In genomic region chr17:56761077-56761476, GRCm38 (mm10) we compare ENCODE assay signal across 15 mouse cellular contexts. TPM values are rescaled to one million over a fixed set of nuclear protein-coding genes. Genes with fewer than 3 reads are reported as not detected.
A peak's percentile ranks its signal among the peaks of the same experiment; 100 is the strongest.
DNase-seq lines count a peak whose midpoint lies in the region; ATAC-seq lines count a peak whose summit lies in the region.
"Had no signal": no experiment of that assay in that cellular context is flagged by ENCODE, and none has a peak within 500 bp of the region (broad histone marks: within the 10 kb centered on the region; RNA-seq: fewer than 3 reads in every experiment).

No protein-coding gene starts in this region.

- H3K4me2 ChIP-seq in hindbrain, embryonic 11.5 days (replicated peaks; ENCODE audit: low read depth, low read length), result no peak overlapping the region
- peak overlapping the region; percentile 9; the same call in 1 of the 2 replicates for H3K4me2 ChIP-seq in neural tube, embryonic 12.5 days (replicated peaks)

- peak overlapping the region; percentile 91; the same call in 1 of the 2 replicates for H3K27ac ChIP-seq in hindbrain, embryonic 10.5 days
- H3K27ac ChIP-seq in hindbrain, embryonic 11.5 days (ENCODE audit: low read depth, low read length), result no peak overlapping the region
- H3K27ac ChIP-seq in neural tube, embryonic 12.5 days, result no peak overlapping the region

- H3K36me3 ChIP-seq in hindbrain, embryonic 10.5 days, result no peaks in the 10 kb centered on the region
- H3K36me3 ChIP-seq in hindbrain, embryonic 11.5 days (ENCODE audit: control insufficient read depth, insufficient read depth, low read length), result no peaks in the 10 kb centered on the region
- H3K36me3 ChIP-seq in neural tube, embryonic 12.5 days, result no peaks in the 10 kb centered on the region
- H3K36me3 ChIP-seq: embryonic facial prominence, embryonic 13.5 days had no signal

- ATAC-seq in hindbrain, embryonic 11.5 days (ENCODE audit: low FRiP score), result no peak
- ATAC-seq in neural tube, embryonic 12.5 days (ENCODE audit: low FRiP score, low read depth), result no peak

- peak overlapping the region; percentile 64; the same call in 1 of the 2 replicates for H3K4me3 ChIP-seq in hindbrain, embryonic 10.5 days
- no peak overlapping the region for H3K4me3 ChIP-seq in hindbrain, embryonic 11.5 days (ENCODE audit: low read depth, low read length)
- H3K4me3 ChIP-seq in neural tube, embryonic 12.5 days, result no peak overlapping the region

- no peak overlapping the region for H3K9ac ChIP-seq in hindbrain, embryonic 11.5 days (ENCODE audit: low read depth, low read length)
- no peak overlapping the region for H3K9ac ChIP-seq in neural tube, embryonic 12.5 days

- DNase-seq in cerebellum, adult 11 months, result peak; percentile 51
- DNase-seq in cerebellum, postnatal 4 days (ENCODE audit: low spot score in 2 of 2), result no peak
- DNase-seq in hindbrain, embryonic 10.5 days (ENCODE audit: low spot score), result no peak
- DNase-seq in hindbrain, embryonic 11.5 days (ENCODE audit: low spot score), result no peak
- DNase-seq in neural tube, embryonic 10.5 days (ENCODE audit: extremely low spot score, low spot score), result no peak
- DNase-seq in layer of hippocampus, adult 11-12 months (ENCODE audit: low spot score), result no peak
- no peak for DNase-seq in adipocyte (ENCODE audit: low spot score)
- DNase-seq: heart, adult 18-20 months; kidney, adult 8-10 months; layer of hippocampus, postnatal 36 days; lung, postnatal 14 days; right cerebral cortex, postnatal 25 days; thymus, postnatal 14 days had no signal

- peaks cover 62% of the 10 kb centered on the region for H3K4me1 ChIP-seq in hindbrain, embryonic 10.5 days (replicated peaks)
- peaks cover 9% of the 10 kb centered on the region for H3K4me1 ChIP-seq in hindbrain, embryonic 11.5 days (replicated peaks; ENCODE audit: control insufficient read depth, insufficient read depth, low read length)
- peaks cover 39% of the 10 kb centered on the region for H3K4me1 ChIP-seq in neural tube, embryonic 12.5 days

- peaks cover 4% of the 10 kb centered on the region; the same call in 1 of the 2 replicates for H3K9me3 ChIP-seq in hindbrain, embryonic 10.5 days
- H3K9me3 ChIP-seq in hindbrain, embryonic 11.5 days (ENCODE audit: control insufficient read depth, low read length), result no peaks in the 10 kb centered on the region
- no peaks in the 10 kb centered on the region for H3K9me3 ChIP-seq in neural tube, embryonic 12.5 days
- H3K9me3 ChIP-seq: embryonic facial prominence, embryonic 13.5 days had no signal

- H3K27me3 ChIP-seq in hindbrain, embryonic 10.5 days (ENCODE audit: insufficient read depth, poor library complexity, severe bottlenecking), result peaks cover 56% of the 10 kb centered on the region
- H3K27me3 ChIP-seq in hindbrain, embryonic 11.5 days (ENCODE audit: control insufficient read depth, insufficient read depth, low read length), result peaks cover 15% of the 10 kb centered on the region
- H3K27me3 ChIP-seq in neural tube, embryonic 12.5 days (replicated peaks), result peaks cover 41% of the 10 kb centered on the region

- 69% methylated on average over 3 of the region's 3 CpGs for WGBS in hindbrain, embryonic 10.5 days
- 59% methylated on average over 3 of the region's 3 CpGs for WGBS in hindbrain, embryonic 11.5 days
- 74% methylated on average over 3 of the region's 3 CpGs for WGBS in neural tube, embryonic 12.5 days

RNA-seq across cellular contexts. Expression of gene Dus3l, which starts 3.5 kb away (rescaled TPM):
- 44.1 and 47.6 TPM in 2 replicates for polyA plus RNA-seq in hindbrain, embryonic 10.5 days (2016; fragmentation: Nextera tagmentation; extraction: Ambion mirVana)
- polyA plus RNA-seq in hindbrain, embryonic 11.5 days (2014; fragmentation: Nextera tagmentation; extraction: Ambion mirVana), result 30.3 and 35.4 TPM in 2 replicates
- polyA plus RNA-seq in neural tube, embryonic 12.5 days (2016; fragmentation: Nextera tagmentation; extraction: Ambion mirVana), result 49.3 and 54.3 TPM in 2 replicates

RNA-seq across cellular contexts. Expression of gene Nrtn, which starts 3.7 kb away (rescaled TPM):
- polyA plus RNA-seq in hindbrain, embryonic 10.5 days (2016; fragmentation: Nextera tagmentation; extraction: Ambion mirVana), result 4.4 and 5.1 TPM in 2 replicates
- polyA plus RNA-seq in hindbrain, embryonic 11.5 days (2014; fragmentation: Nextera tagmentation; extraction: Ambion mirVana), result 4.4 and 4.6 TPM in 2 replicates
- polyA plus RNA-seq in neural tube, embryonic 12.5 days (2016; fragmentation: Nextera tagmentation; extraction: Ambion mirVana), result 3.4 and 3.7 TPM in 2 replicates

RNA-seq across cellular contexts. Expression of gene Prr22, which starts 9.0 kb away (rescaled TPM):
- 1.3 TPM in 2 replicates for polyA plus RNA-seq in hindbrain, embryonic 10.5 days (2016; fragmentation: Nextera tagmentation; extraction: Ambion mirVana)
- polyA plus RNA-seq in hindbrain, embryonic 11.5 days (2014; fragmentation: Nextera tagmentation; extraction: Ambion mirVana), result 0.49 and 0.71 TPM in 2 replicates
- polyA plus RNA-seq in neural tube, embryonic 12.5 days (2016; fragmentation: Nextera tagmentation; extraction: Ambion mirVana), result 1.6 and 1.8 TPM in 2 replicates

RNA-seq across cellular contexts. Expression of gene Vmac, which starts 43.3 kb away (rescaled TPM):
- 12.7 and 18.6 TPM in 2 replicates for polyA plus RNA-seq in hindbrain, embryonic 10.5 days (2016; fragmentation: Nextera tagmentation; extraction: Ambion mirVana)
- 15.6 and 18.1 TPM in 2 replicates for polyA plus RNA-seq in hindbrain, embryonic 11.5 days (2014; fragmentation: Nextera tagmentation; extraction: Ambion mirVana)
- polyA plus RNA-seq in neural tube, embryonic 12.5 days (2016; fragmentation: Nextera tagmentation; extraction: Ambion mirVana), result 15.0 and 16.3 TPM in 2 replicates

RNA-seq across cellular contexts. Expression of gene Ndufa11, which starts 43.5 kb away (rescaled TPM):
- polyA plus RNA-seq in hindbrain, embryonic 10.5 days (2016; fragmentation: Nextera tagmentation; extraction: Ambion mirVana), result 398 and 446 TPM in 2 replicates
- polyA plus RNA-seq in hindbrain, embryonic 11.5 days (2014; fragmentation: Nextera tagmentation; extraction: Ambion mirVana), result 363 and 381 TPM in 2 replicates
- polyA plus RNA-seq in neural tube, embryonic 12.5 days (2016; fragmentation: Nextera tagmentation; extraction: Ambion mirVana), result 404 and 428 TPM in 2 replicates
